Mouse (Mus musculus) CH12.LX (cell line): ENCODE results near the gene Hoxa9.

ENCODE experiments used
- CHD2 ChIP-seq: IDR thresholded peaks from 2 replicates; pipeline ENCODE4 v1.6.1; 2011; ENCODE audit warnings: low read length, improper control_type of control experiment
- CTCF ChIP-seq, 2 experiments: IDR thresholded peaks in 1 of 2; conservative IDR thresholded peaks in 1 of 2; 2 replicates each; pipeline ENCODE4 v1.5.1; 2011 to 2012; ENCODE audit warnings: low read depth in 2 of 2, low read length in 2 of 2, improper control_type of control experiment in 1 of 2, inconsistent platforms in 1 of 2, mild to moderate bottlenecking in 1 of 2, moderate library complexity in 1 of 2
- E2F4 ChIP-seq: IDR thresholded peaks from 2 replicates; pipeline ENCODE4 v1.6.1; 2011; ENCODE audit warnings: low read depth, low read length, improper control_type of control experiment; ENCODE audit not compliant: insufficient replicate concordance
- EP300 ChIP-seq: IDR thresholded peaks from 2 replicates; pipeline ENCODE4 v1.6.1; 2011; ENCODE audit warnings: low read length, improper control_type of control experiment
- HCFC1 ChIP-seq: IDR thresholded peaks from 2 replicates; pipeline ENCODE4 v1.6.1; 2012; ENCODE audit warnings: low read depth, mild to moderate bottlenecking, inconsistent platforms, low read length, improper control_type of control experiment
- MAZ ChIP-seq: IDR thresholded peaks from 2 replicates; pipeline ENCODE4 v1.6.1; 2012; ENCODE audit warnings: low read depth, mild to moderate bottlenecking, inconsistent platforms, low read length, improper control_type of control experiment, moderate library complexity
- MYC ChIP-seq: IDR thresholded peaks from 2 replicates; pipeline ENCODE4 v1.6.1; 2011; ENCODE audit warnings: low read depth, mild to moderate bottlenecking, improper control_type of control experiment, low read length
- NELFE ChIP-seq: IDR thresholded peaks from 2 replicates; pipeline ENCODE4 v1.6.1; 2011; ENCODE audit warnings: low read depth, low read length, improper control_type of control experiment
- POLR2A ChIP-seq: IDR thresholded peaks from 2 replicates; pipeline ENCODE4 v1.6.1; 2011; ENCODE audit warnings: low read depth, mild to moderate bottlenecking, improper control_type of control experiment, low read length
- RCOR1 ChIP-seq: conservative IDR thresholded peaks from 2 replicates; pipeline ENCODE4 v1.6.1; 2012; ENCODE audit warnings: low read depth, mild to moderate bottlenecking, inconsistent platforms, low read length, improper control_type of control experiment
- SIN3A ChIP-seq: IDR thresholded peaks from 2 replicates; pipeline ENCODE4 v1.6.1; 2012; ENCODE audit warnings: low read length, improper control_type of control experiment, inconsistent platforms
- USF1 ChIP-seq: IDR thresholded peaks from 2 replicates; pipeline ENCODE4 v1.6.1; 2014; ENCODE audit warnings: low read depth, mild to moderate bottlenecking, inconsistent platforms, low read length, improper control_type of control experiment
- ZC3H11A ChIP-seq: IDR thresholded peaks from 2 replicates; pipeline ENCODE4 v1.6.1; 2012; ENCODE audit warnings: low read depth, mild to moderate bottlenecking, inconsistent platforms, low read length, improper control_type of control experiment

- no peak for TF ChIP-seq CTCF (conservative IDR thresholded peaks at IDR 0.05 in 1 of 2, IDR thresholded peaks at IDR 0.05 in 1 of 2; ENCODE audit: low read depth in 2 of 2, low read length in 2 of 2)
- no peak for TF ChIP-seq EP300
- TF ChIP-seq MYC: no peak
- TF ChIP-seq ZC3H11A: no peak
- TF ChIP-seq E2F4: no peak
- no peak for TF ChIP-seq POLR2A
- no peak for TF ChIP-seq USF1
- TF ChIP-seq HCFC1: no peak
- no peak for TF ChIP-seq NELFE
- TF ChIP-seq SIN3A: no peak
- TF ChIP-seq RCOR1: no peak
- no peak for TF ChIP-seq MAZ
- TF ChIP-seq CHD2: no peak
These were observed 12.8 kb upstream of the Hoxa9 start for GRCm38 (mm10) chr6:52243681-52244121.
